ENCODE assay signal across 15 mouse cellular contexts in the genomic region with DNA sequence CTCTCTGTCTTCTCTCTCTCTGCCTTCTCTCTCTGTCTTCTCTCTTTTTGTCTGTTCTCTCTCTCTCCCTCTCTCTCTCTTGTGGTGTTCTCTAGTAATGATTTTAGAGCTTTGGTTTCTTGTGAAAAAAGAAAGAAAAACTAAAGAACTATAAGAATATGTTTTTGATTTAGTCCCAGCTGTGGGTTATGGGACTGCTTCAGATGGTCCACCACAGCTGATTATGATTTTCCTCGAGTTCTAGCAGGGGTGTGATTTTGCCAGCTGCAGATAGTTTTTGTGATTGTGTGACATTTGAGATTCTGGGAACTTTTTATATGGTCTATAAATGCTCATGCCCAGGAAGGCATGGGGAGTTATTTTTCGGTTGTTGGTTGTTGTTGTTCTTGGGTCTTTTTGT.
"Had no signal": no experiment of that assay in that cellular context is flagged by ENCODE, and none has a peak within 500 bp of the region (broad histone marks: within the 10 kb centered on the region; RNA-seq: fewer than 3 reads in every experiment).

No protein-coding gene starts in this region.

- H3K4me2 ChIP-seq: neural tube, embryonic 13.5 days; neural tube, embryonic 15.5 days; stomach, embryonic 15.5 days had no signal

- H3K9me3 ChIP-seq: neural tube, embryonic 13.5 days; neural tube, embryonic 15.5 days; stomach, embryonic 15.5 days had no signal

- H3K9ac ChIP-seq: neural tube, embryonic 13.5 days; neural tube, embryonic 15.5 days; stomach, embryonic 15.5 days had no signal

- H3K4me1 ChIP-seq: stomach, embryonic 15.5 days had no signal

- H3K4me3 ChIP-seq: neural tube, embryonic 13.5 days; neural tube, embryonic 15.5 days; stomach, embryonic 15.5 days had no signal

- DNase-seq: retina, postnatal 1 day; right cerebral cortex, adult 18-20 months; right cerebral cortex, postnatal 14 days; right cerebral cortex, postnatal 25 days; right cerebral cortex, postnatal 4 days; spleen, adult 18-20 months; thymus, adult 18-20 months; thymus, adult 2 months; thymus, postnatal 25 days; thymus, postnatal 36 days; thymus, postnatal 4 days had no signal

- H3K27me3 ChIP-seq: neural tube, embryonic 13.5 days; neural tube, embryonic 15.5 days; stomach, embryonic 15.5 days had no signal

- H3K27ac ChIP-seq: neural tube, embryonic 13.5 days; neural tube, embryonic 15.5 days; stomach, embryonic 15.5 days; stomach, postnatal 0 days had no signal

- H3K36me3 ChIP-seq: neural tube, embryonic 13.5 days; neural tube, embryonic 15.5 days; stomach, embryonic 15.5 days had no signal
